Mouse (Mus musculus): Measurements from ENCODE around the gene C1qtnf6. TPM values are rescaled to one million over a fixed set of nuclear protein-coding genes. Genes with fewer than 3 reads are reported as not detected.

Gene C1qtnf6
- total and polyA plus RNA-seq, 3 experiments, result 5.7 to 28.1 (median 6.3) TPM

- no peaks in the 10 kb centered on the region for H3K36me3 ChIP-seq (replicated peaks in 1 of 2; ENCODE audit: control insufficient read depth in 1 of 2, insufficient read depth in 1 of 2, low read length in 1 of 2)
- H3K9me3 ChIP-seq (replicated peaks; ENCODE audit: low read length), result no peaks in the 10 kb centered on the region
- H3K4me3 ChIP-seq (replicated peaks in 1 of 3; ENCODE audit: low read depth in 2 of 3, low read length in 2 of 3, poor library complexity in 1 of 3), result no peak overlapping the region
- in situ Hi-C loops (cut with MboI; ENCODE audit: low pct_ligation_motif_present, low pct_unique_long_range_greater_than_20kb, low sequenced_read_pairs), result no loop called here
- H3K79me2 ChIP-seq (replicated peaks; ENCODE audit: control insufficient read depth, extremely low read depth, insufficient read depth, poor library complexity, severe bottlenecking), result no peaks in the 10 kb centered on the region
- dilution Hi-C loops (cut with MboI; ENCODE audit: extremely low pct_ligation_motif_present, extremely low pct_unique_long_range_greater_than_20kb, low sequenced_read_pairs), result no loop called here
- no peak overlapping the region for H3K27ac ChIP-seq (ENCODE audit: insufficient read depth, low read depth)
- no peak for DNase-seq (ENCODE audit: extremely low read depth)
- peaks cover 46 to 83% of the 10 kb centered on the region in 2 experiments for H3K4me1 ChIP-seq (ENCODE audit: control insufficient read depth in 1 of 2, insufficient read depth in 2 of 2)
- no peak overlapping the region for H3K4me2 ChIP-seq (ENCODE audit: insufficient read depth, low read depth, poor library complexity, severe bottlenecking)
- TF ChIP-seq ELF1 (IDR thresholded peaks at IDR 0.05; ENCODE audit: low read depth, low read length), result 0 out of 2 replicates have a peak, but pooled peaks have one; percentile 25
- no peak for TF ChIP-seq MAX (IDR thresholded peaks at IDR 0.05; ENCODE audit: low read length)
- no peak for TF ChIP-seq USF2 (conservative IDR thresholded peaks at IDR 0.05; ENCODE audit: low read depth, low read length)
- TF ChIP-seq EP300 (IDR thresholded peaks at IDR 0.05; ENCODE audit: low read length), result 0 out of 2 replicates have a peak, but pooled peaks have one; percentile 15
- no peak for TF ChIP-seq MYC (IDR thresholded peaks at IDR 0.05; ENCODE audit: low read depth, low read length)
- TF ChIP-seq RAD21 (IDR thresholded peaks at IDR 0.05; ENCODE audit: low read depth, low read length), result no peak
- no peak for TF ChIP-seq JUN (IDR thresholded peaks at IDR 0.05; ENCODE audit: insufficient read depth, low read depth, low read length)
- no peak for TF ChIP-seq CTCF (conservative IDR thresholded peaks at IDR 0.05 in 1 of 2, IDR thresholded peaks at IDR 0.05 in 1 of 2; ENCODE audit: low read depth in 2 of 2, low read length in 2 of 2)
- no peak for TF ChIP-seq RCOR1 (conservative IDR thresholded peaks at IDR 0.05; ENCODE audit: low read depth, low read length)
- TF ChIP-seq MAZ (IDR thresholded peaks at IDR 0.05; ENCODE audit: low read depth, low read length), result no peak
- no peak for TF ChIP-seq CHD2 (IDR thresholded peaks at IDR 0.05; ENCODE audit: low read length)
- no peak for TF ChIP-seq JUND (conservative IDR thresholded peaks at IDR 0.05; ENCODE audit: low read depth, low read length)
- TF ChIP-seq USF1 (IDR thresholded peaks at IDR 0.05; ENCODE audit: low read depth, low read length), result no peak
- TF ChIP-seq ZKSCAN1 (IDR thresholded peaks at IDR 0.05; ENCODE audit: borderline replicate concordance, low read depth, low read length), result no peak
- TF ChIP-seq TBP (conservative IDR thresholded peaks at IDR 0.05; ENCODE audit: low read depth, low read length), result no peak
- no peak overlapping the region for H3K9ac ChIP-seq (ENCODE audit: insufficient read depth, low read depth)
- H3K27me3 ChIP-seq (replicated peaks), result no peaks in the 10 kb centered on the region
Measured at GRCm38 (mm10) chr15:78515759-78516158, 15.5 kb downstream of the C1qtnf6 start.

- H3K36me3 ChIP-seq (replicated peaks in 1 of 2; ENCODE audit: control insufficient read depth in 1 of 2, insufficient read depth in 1 of 2, low read length in 1 of 2), result no peaks in the 10 kb centered on the region
- H3K4me1 ChIP-seq (ENCODE audit: control insufficient read depth in 1 of 2, insufficient read depth in 2 of 2), result peaks cover 45 to 86% of the 10 kb centered on the region in 2 experiments
- peak overlapping the region in 2 of 3 experiments; percentile 25 to 27 for H3K4me3 ChIP-seq (replicated peaks in 1 of 3; ENCODE audit: low read depth in 2 of 3, low read length in 2 of 3, poor library complexity in 1 of 3)
- in situ Hi-C loops (cut with MboI; ENCODE audit: low pct_ligation_motif_present, low pct_unique_long_range_greater_than_20kb, low sequenced_read_pairs), result loop anchor here (5.0 kb wide), 1 partner anchor 67 kb away; no protein-coding TSS in a partner anchor
- H3K9ac ChIP-seq (ENCODE audit: insufficient read depth, low read depth), result peak overlapping the region; percentile 32
- no peaks in the 10 kb centered on the region for H3K27me3 ChIP-seq (replicated peaks)
- peak overlapping the region; percentile 19; the same call in 1 of the 2 replicates for H3K27ac ChIP-seq (ENCODE audit: insufficient read depth, low read depth)
- TF ChIP-seq TBP (conservative IDR thresholded peaks at IDR 0.05; ENCODE audit: low read depth, low read length) (peak; percentile 73), CHD1 (IDR thresholded peaks at IDR 0.05; ENCODE audit: low read depth, low read length) (no peak), RAD21 (IDR thresholded peaks at IDR 0.05; ENCODE audit: low read depth, low read length) (peak; percentile 69), KAT2A (IDR thresholded peaks at IDR 0.05; ENCODE audit: insufficient replicate concordance, low read length) (no peak), ZKSCAN1 (IDR thresholded peaks at IDR 0.05; ENCODE audit: borderline replicate concordance, low read depth, low read length) (no peak), RCOR1 (conservative IDR thresholded peaks at IDR 0.05; ENCODE audit: low read depth, low read length) (no peak), SIN3A (IDR thresholded peaks at IDR 0.05; ENCODE audit: low read length) (no peak), MEF2A (IDR thresholded peaks at IDR 0.05; ENCODE audit: borderline replicate concordance, low read depth, low read length) (0 out of 2 replicates have a peak, but pooled peaks have one; percentile 22), NELFE (IDR thresholded peaks at IDR 0.05; ENCODE audit: low read depth, low read length) (0 out of 2 replicates have a peak, but pooled peaks have one; percentile 12), ELF1 (IDR thresholded peaks at IDR 0.05; ENCODE audit: low read depth, low read length) (no peak), NRF1 (IDR thresholded peaks at IDR 0.05; ENCODE audit: low read depth, low read length) (no peak; the same call in 1 of the 2 replicates), SMC3 (IDR thresholded peaks at IDR 0.05; ENCODE audit: low read depth, low read length) (peak; percentile 88), JUN (IDR thresholded peaks at IDR 0.05; ENCODE audit: insufficient read depth, low read depth, low read length) (peak; percentile 5; the same call in 1 of the 2 replicates), CTCF (conservative IDR thresholded peaks at IDR 0.05 in 1 of 2, IDR thresholded peaks at IDR 0.05 in 1 of 2; ENCODE audit: low read depth in 2 of 2, low read length in 2 of 2) (peak; percentile 88 to 98), MYC (IDR thresholded peaks at IDR 0.05; ENCODE audit: low read depth, low read length) (0 out of 2 replicates have a peak, but pooled peaks have one; percentile 46), POLR2A (IDR thresholded peaks at IDR 0.05; ENCODE audit: low read depth, low read length) (no peak), IRF4 (IDR thresholded peaks at IDR 0.05; ENCODE audit: low read depth, low read length) (no peak), E2F4 (IDR thresholded peaks at IDR 0.05; ENCODE audit: insufficient replicate concordance, low read depth, low read length) (no peak), MXI1 (IDR thresholded peaks at IDR 0.05; ENCODE audit: low read depth, low read length) (no peak), ETS1 (conservative IDR thresholded peaks at IDR 0.05; ENCODE audit: low read depth, low read length) (no peak), USF2 (conservative IDR thresholded peaks at IDR 0.05; ENCODE audit: low read depth, low read length) (no peak), GABPA (IDR thresholded peaks at IDR 0.05; ENCODE audit: insufficient replicate concordance, low read depth, low read length) (no peak), JUND (conservative IDR thresholded peaks at IDR 0.05; ENCODE audit: low read depth, low read length) (peak; percentile 40; the same call in 1 of the 2 replicates)
- peak; percentile 82 for DNase-seq (ENCODE audit: extremely low read depth)
- peak overlapping the region; percentile 19; the same call in 1 of the 2 replicates for H3K4me2 ChIP-seq (ENCODE audit: insufficient read depth, low read depth, poor library complexity, severe bottlenecking)
- dilution Hi-C loops (cut with MboI; ENCODE audit: extremely low pct_ligation_motif_present, extremely low pct_unique_long_range_greater_than_20kb, low sequenced_read_pairs), result no loop called here
- no peaks in the 10 kb centered on the region for H3K79me2 ChIP-seq (replicated peaks; ENCODE audit: control insufficient read depth, extremely low read depth, insufficient read depth, poor library complexity, severe bottlenecking)
- H3K9me3 ChIP-seq (replicated peaks; ENCODE audit: low read length), result no peaks in the 10 kb centered on the region
Measured at GRCm38 (mm10) chr15:78514393-78515146, 16.6 kb downstream of the C1qtnf6 start.

All from CH12.LX (cell line).